Mouse (Mus musculus): Measurements from ENCODE around the gene Prss35. TPM values are rescaled to one million over a fixed set of nuclear protein-coding genes. Genes with fewer than 3 reads are reported as not detected.

The Prss35 gene
- polyA plus RNA-seq, 1 experiment from 2014 or later: 5.0 TPM

DNA sequence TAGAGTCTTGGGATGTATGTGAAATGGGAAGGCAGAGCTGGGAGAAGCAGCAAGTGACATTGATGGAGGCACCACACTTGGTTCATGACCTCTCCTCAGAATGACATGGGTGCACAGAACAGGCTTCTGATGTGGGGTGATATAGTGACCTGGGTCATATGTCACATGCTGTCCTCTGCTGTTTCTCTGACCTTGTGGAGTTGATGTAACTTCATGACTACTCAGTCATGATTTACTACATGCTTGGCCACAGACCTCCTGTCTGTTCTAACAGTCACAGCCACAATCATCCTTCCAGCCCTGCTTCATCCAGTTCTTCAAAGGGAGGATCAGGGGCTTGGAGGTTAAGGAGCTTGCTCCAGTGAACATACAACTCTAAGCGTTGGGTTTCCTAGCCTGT lies 5.4 kb upstream of the Prss35 start:
- Histone ChIP-seq H3K27me3 (replicated peaks) (no peaks in the 10 kb centered on the region), H3K27ac (no peak overlapping the region), H3K9me3 (no peaks in the 10 kb centered on the region), H3K36me3 (no peaks in the 10 kb centered on the region), H3K4me3 (no peak overlapping the region), H3K4me1 (no peaks in the 10 kb centered on the region; the same call in none of the 2 replicates), H3K4me2 (replicated peaks) (no peak overlapping the region), H3K9ac (no peak overlapping the region)
- WGBS: 91% methylated on average over 1 of the region's 1 CpGs
- no peak for ATAC-seq (ENCODE audit: low FRiP score, low read depth)

DNA sequence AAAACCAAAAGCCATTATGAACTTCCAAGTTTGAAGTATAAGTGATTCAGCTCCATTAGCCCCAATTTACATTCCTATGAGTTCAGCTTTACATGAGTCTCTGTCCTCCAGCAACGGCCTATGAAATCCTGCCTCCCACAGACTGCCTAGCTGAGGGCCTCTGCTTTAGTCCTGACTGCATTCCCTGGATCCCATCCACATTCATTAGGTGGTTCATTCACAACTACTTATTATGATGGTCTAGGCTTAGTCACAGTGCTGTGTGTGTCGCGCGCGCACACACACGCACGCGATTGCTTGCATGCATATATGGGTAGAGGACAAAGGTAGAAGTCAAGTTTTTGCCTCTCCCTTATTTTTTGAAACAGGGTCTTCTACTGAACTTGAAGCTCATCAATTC lies 4.6 kb upstream of the Prss35 start:
- Histone ChIP-seq H3K9ac (no peak overlapping the region), H3K9me3 (no peaks in the 10 kb centered on the region), H3K4me1 (peaks cover 4% of the 10 kb centered on the region), H3K27ac (no peak overlapping the region), H3K36me3 (no peaks in the 10 kb centered on the region), H3K4me2 (replicated peaks) (no peak overlapping the region), H3K4me3 (no peak overlapping the region), H3K27me3 (replicated peaks) (no peaks in the 10 kb centered on the region)
- no peak for ATAC-seq (ENCODE audit: low FRiP score, low read depth)
- 95% methylated on average over 8 of the region's 8 CpGs for WGBS

DNA sequence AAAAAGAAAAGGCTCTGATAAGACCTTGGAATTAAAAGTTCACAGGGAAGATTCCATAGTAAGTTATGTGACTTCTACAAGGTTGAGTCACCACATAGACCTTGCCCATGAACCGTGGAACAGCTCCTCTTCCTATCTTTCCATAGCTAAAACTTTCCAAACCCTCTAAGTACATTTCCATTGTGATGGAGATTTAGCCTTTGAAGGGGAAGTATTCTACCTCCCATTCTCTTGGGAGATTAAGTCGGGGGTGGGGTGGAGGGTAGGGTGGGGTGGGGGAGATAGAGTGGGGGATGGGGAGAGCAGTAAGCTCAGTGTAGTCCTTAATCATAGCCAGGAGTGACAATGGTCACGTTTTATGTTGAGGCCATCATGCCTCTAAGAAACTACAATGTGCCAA lies 3.5 kb upstream of the Prss35 start:
- peaks cover 5% of the 10 kb centered on the region for H3K4me1 ChIP-seq
- no peaks in the 10 kb centered on the region for H3K36me3 ChIP-seq
- no peaks in the 10 kb centered on the region for H3K9me3 ChIP-seq
- H3K9ac ChIP-seq: no peak overlapping the region
- H3K4me2 ChIP-seq (replicated peaks): no peak overlapping the region
- no peak overlapping the region for H3K27ac ChIP-seq
- H3K27me3 ChIP-seq (replicated peaks): no peaks in the 10 kb centered on the region
- no peak overlapping the region for H3K4me3 ChIP-seq
- WGBS: 36% methylated on average over 3 of the region's 3 CpGs
- no peak for ATAC-seq (ENCODE audit: low FRiP score, low read depth)

DNA sequence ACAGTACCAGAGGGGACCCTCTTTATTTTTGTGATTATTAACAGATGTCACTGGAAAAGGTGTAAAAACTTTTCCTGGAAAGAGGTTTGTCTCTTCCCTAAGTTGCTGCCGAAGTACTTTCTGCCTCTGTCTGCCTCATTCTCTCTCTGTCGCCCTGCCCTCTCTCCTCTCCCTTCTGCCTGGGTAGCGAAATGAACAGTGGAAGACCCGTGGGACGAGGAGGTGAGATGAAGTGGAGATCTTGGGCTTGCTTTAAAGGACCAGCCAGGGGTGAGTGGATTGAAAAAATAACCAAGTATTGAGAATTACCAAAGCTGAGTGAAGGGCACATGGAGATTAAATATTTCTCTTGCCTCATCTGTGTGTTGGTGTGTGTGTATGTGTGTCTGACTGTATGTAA lies 592 bp downstream of the Prss35 start:
- no peaks in the 10 kb centered on the region for H3K36me3 ChIP-seq
- H3K9me3 ChIP-seq: no peaks in the 10 kb centered on the region
- ATAC-seq (ENCODE audit: low FRiP score, low read depth): no peak
- H3K9ac ChIP-seq: no peak overlapping the region
- peak overlapping the region; percentile 23; the same call in 1 of the 2 replicates for H3K4me3 ChIP-seq
- H3K27me3 ChIP-seq (replicated peaks): no peaks in the 10 kb centered on the region
- WGBS: 43% methylated on average over 5 of the region's 5 CpGs
- no peak overlapping the region for H3K27ac ChIP-seq
- peak overlapping the region; percentile 65; the same call in 1 of the 2 replicates for H3K4me2 ChIP-seq (replicated peaks)
- H3K4me1 ChIP-seq: peaks cover 5% of the 10 kb centered on the region

DNA sequence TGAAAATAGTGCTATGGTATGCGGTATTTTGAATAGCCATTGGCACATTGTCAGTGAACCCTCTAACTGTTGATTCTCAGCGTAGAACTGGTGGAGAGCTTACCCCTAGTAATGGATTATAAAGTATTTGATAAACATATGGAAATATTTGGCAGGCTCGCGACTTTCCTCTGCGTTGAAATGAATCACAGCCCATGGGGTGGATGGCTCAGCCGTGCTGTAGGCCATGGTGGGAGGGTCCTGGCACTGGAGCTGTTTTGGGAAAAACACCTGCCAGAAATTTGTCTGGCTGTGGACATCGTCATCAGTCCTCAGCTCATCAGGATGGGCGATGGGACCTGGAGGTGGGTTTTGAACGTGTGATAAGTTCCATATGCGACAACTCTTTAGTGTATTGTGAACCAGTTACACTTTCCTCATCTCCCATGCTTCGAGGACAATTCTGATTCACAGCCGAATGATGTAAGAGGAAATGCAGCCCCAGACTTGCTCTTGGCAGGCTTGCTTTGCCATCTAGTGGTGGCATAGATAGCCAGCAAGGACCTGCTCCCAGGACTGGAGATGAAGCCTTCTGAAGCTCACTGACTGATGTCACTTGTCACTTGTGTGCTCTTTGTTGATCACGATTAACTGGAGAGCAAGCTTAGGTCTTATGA lies 2.6 kb downstream of the Prss35 start:
- Histone ChIP-seq H3K4me1 (peaks cover 5% of the 10 kb centered on the region), H3K27me3 (replicated peaks) (no peaks in the 10 kb centered on the region), H3K27ac (no peak overlapping the region), H3K4me3 (no peak overlapping the region), H3K9me3 (no peaks in the 10 kb centered on the region), H3K9ac (no peak overlapping the region), H3K36me3 (no peaks in the 10 kb centered on the region), H3K4me2 (replicated peaks) (no peak overlapping the region)
- ATAC-seq (ENCODE audit: low FRiP score, low read depth): peak; percentile 45; the same call in 1 of the 2 replicates
- WGBS: 41% methylated on average over 13 of the region's 13 CpGs

DNA sequence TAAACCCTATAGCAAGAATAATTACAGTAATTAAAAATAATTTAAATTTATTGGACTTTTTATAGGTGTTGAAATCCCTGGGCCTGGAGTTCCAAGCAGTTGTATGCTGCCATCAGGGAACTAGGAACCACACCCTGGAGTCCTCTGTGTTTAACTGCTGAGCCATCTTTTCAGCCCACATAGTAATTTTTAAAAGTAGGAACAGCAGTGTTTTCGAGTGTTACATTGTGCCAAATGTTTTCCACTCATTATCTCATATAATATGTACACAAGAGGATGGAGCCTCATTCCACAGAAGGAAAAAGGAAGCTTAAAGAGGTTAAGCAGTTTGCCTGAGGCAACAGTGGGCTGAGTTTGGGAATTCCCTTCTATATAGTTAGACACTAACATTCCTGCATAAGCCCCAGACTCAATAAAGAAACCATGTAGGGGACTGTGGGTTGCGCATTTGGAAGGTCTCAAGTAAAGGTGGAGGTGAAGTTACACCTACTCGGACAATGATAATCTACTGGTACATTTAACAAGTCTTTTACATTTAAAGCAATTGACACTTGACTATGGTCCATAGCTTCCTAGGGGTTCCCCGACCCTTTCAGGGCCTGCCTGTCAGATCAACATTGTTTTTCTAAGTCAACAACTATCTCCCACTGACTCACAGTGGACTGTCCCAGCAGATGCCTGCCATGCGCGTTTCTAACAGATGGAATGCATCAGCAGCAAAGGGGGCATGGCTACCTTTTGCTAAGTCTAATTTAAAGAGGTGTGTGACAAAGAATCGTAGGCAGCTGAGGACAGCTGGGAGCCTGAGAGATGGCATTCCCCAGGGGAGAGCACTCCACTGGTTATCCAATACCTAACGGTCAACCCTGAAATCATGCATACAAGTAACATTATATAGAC lies 19.3 kb downstream of the Prss35 start:
- Histone ChIP-seq H3K27ac (no peak overlapping the region), H3K4me1 (no peaks in the 10 kb centered on the region), H3K36me3 (no peaks in the 10 kb centered on the region), H3K4me2 (replicated peaks) (no peak overlapping the region), H3K9ac (no peak overlapping the region), H3K27me3 (replicated peaks) (no peaks in the 10 kb centered on the region), H3K4me3 (no peak overlapping the region), H3K9me3 (no peaks in the 10 kb centered on the region)
- no peak for ATAC-seq (ENCODE audit: low FRiP score, low read depth)
- WGBS: 57% methylated on average over 8 of the region's 8 CpGs

DNA sequence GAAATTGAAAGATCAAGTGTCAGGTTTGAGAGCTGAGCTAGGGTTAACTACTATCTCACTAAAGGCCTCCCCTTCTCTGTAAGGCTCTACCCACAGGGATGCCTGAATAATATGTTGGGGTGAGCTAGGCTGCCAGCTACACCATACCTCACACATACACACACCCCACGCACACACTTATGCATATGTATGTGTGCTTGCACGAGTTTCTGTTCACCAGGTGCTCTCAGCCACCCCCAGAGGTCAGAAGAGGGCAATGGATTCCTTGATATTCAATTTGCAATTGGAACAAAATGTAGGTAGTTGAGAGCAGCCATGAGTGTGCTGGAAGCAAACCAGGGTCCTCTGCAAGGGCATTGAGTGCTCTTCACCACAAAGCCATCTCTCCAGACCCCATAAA lies 20.6 kb downstream of the Prss35 start:
- no peaks in the 10 kb centered on the region for H3K9me3 ChIP-seq
- no peak overlapping the region for H3K4me2 ChIP-seq (replicated peaks)
- no peaks in the 10 kb centered on the region for H3K36me3 ChIP-seq
- 70% methylated on average over 2 of the region's 2 CpGs for WGBS
- no peak for ATAC-seq (ENCODE audit: low FRiP score, low read depth)
- H3K27ac ChIP-seq: no peak overlapping the region
- H3K4me1 ChIP-seq: no peaks in the 10 kb centered on the region
- no peak overlapping the region for H3K9ac ChIP-seq
- H3K27me3 ChIP-seq (replicated peaks): no peaks in the 10 kb centered on the region
- no peak overlapping the region for H3K4me3 ChIP-seq

DNA sequence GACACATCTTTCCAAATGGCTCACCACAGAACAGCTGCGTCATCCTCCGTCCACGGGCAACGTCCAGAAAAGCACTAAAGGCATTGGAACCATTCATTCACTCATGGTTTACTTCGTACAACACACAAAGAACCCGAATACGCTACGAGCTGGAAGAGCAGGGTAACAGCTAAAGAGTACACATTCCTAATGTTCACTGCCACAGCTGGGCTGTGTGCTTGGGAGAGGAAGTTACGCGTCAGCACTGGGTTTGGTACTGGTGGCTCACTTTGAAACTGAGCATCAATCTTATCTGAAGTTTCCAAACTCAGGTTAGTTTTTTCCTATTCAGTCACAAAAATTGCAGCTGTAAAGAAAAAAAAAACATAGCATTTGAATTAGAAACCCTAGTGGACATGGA lies 23.5 kb downstream of the Prss35 start:
- Histone ChIP-seq H3K9me3 (no peaks in the 10 kb centered on the region), H3K4me1 (no peaks in the 10 kb centered on the region), H3K4me2 (replicated peaks) (no peak overlapping the region), H3K9ac (no peak overlapping the region), H3K27ac (no peak overlapping the region), H3K4me3 (no peak overlapping the region), H3K36me3 (no peaks in the 10 kb centered on the region), H3K27me3 (replicated peaks) (no peaks in the 10 kb centered on the region)
- WGBS: 75% methylated on average over 10 of the region's 10 CpGs
- ATAC-seq (ENCODE audit: low FRiP score, low read depth): no peak

DNA sequence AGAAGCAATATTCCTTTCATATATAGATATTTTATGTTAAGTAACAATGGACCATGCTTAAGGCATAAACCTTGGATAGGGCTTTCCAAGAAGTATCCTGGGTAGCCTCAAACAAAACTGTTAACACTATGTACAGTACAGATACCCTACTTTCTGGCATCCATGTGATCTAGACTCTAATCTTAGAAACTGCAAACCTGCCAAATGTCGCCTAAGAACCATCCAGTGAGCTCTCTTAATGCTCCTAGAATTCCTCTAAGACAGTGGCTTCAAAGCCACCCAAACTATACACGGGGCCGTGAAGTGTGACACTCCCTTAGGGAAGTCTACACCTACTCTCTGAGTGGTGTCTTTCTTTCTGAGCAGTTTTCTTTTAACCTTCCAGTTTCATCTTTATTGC lies 29.4 kb downstream of the Prss35 start:
- Histone ChIP-seq H3K4me2 (replicated peaks) (no peak overlapping the region), H3K9ac (no peak overlapping the region), H3K27ac (no peak overlapping the region), H3K27me3 (replicated peaks) (no peaks in the 10 kb centered on the region), H3K9me3 (no peaks in the 10 kb centered on the region), H3K36me3 (peaks cover 13% of the 10 kb centered on the region), H3K4me3 (no peak overlapping the region), H3K4me1 (no peaks in the 10 kb centered on the region)
- no peak for ATAC-seq (ENCODE audit: low FRiP score, low read depth)
- WGBS: 88% methylated on average over 3 of the region's 3 CpGs

DNA sequence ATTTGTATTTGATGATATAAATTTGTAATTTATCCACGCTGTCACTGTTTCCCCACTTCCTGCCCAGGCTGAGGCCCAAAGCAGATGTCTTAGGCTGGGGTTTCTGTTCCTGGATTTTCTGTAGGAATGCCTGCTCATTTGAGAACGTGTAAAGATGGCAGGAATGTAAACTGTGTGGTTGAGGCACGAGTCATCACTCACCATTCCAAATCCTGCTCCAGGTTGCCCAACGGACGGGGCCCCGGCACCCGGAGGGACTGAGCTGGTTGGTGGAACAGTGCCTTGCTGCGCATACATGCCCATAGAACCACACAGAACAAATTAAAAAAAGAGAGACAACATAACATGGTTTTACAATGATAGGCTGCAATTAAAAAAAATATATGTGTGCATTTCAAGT lies 30.5 kb downstream of the Prss35 start:
- H3K36me3 ChIP-seq: peaks cover 13% of the 10 kb centered on the region
- no peaks in the 10 kb centered on the region for H3K9me3 ChIP-seq
- no peak for ATAC-seq (ENCODE audit: low FRiP score, low read depth)
- H3K9ac ChIP-seq: no peak overlapping the region
- WGBS: 88% methylated on average over 8 of the region's 8 CpGs
- H3K27ac ChIP-seq: no peak overlapping the region
- no peaks in the 10 kb centered on the region for H3K27me3 ChIP-seq (replicated peaks)
- no peak overlapping the region for H3K4me2 ChIP-seq (replicated peaks)
- H3K4me3 ChIP-seq: no peak overlapping the region
- no peaks in the 10 kb centered on the region for H3K4me1 ChIP-seq

DNA sequence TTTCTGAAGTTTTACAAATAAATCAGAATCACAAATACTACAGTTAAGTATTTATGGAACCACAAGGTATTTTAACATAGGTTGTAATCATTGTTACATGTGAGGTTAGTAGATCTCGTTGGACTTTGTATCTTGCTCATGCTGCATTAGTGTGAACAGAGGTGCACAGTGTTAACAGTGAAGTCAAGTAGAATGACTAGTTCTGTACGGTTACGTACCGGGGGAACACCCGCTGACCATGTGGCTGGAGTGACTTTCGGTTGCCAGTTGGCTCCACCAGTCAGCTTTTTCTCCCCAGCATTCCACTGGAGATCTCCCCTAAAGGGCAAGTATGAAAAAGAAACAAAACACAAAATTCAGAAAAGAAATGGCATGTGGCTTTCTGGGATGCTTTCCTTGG lies 31.9 kb downstream of the Prss35 start:
- Histone ChIP-seq H3K9me3 (no peaks in the 10 kb centered on the region), H3K4me3 (no peak overlapping the region), H3K4me1 (no peaks in the 10 kb centered on the region), H3K36me3 (peaks cover 13% of the 10 kb centered on the region), H3K27me3 (replicated peaks) (no peaks in the 10 kb centered on the region), H3K4me2 (replicated peaks) (no peak overlapping the region), H3K9ac (no peak overlapping the region), H3K27ac (no peak overlapping the region)
- no peak for ATAC-seq (ENCODE audit: low FRiP score, low read depth)
- 93% methylated on average over 6 of the region's 6 CpGs for WGBS

DNA sequence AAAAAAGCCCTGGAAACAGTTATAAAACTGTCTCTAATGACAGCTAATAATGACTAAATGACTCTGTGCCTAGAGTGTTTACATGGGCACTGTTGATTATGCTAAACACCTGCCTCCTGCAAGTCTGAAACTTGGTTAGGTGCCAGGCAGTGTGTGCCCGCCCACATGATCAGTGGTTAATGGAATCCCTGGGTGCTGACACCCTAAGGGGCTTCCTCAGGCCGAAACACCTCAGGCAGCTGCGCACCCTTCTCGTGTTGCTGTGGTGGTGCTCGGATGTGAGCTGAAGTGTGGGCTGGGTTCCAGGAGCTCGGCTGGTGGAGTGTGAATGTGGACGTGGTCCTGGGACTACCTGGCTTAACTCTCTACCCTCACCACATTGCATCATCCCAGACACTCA lies 33.9 kb downstream of the Prss35 start:
- peaks cover 13% of the 10 kb centered on the region for H3K36me3 ChIP-seq

More for the DNA sequence above, 33.9 kb downstream of the Prss35 start:
- H3K9ac ChIP-seq: no peak overlapping the region
- H3K27ac ChIP-seq: no peak overlapping the region
- no peaks in the 10 kb centered on the region for H3K9me3 ChIP-seq
- H3K4me3 ChIP-seq: no peak overlapping the region
- no peaks in the 10 kb centered on the region for H3K27me3 ChIP-seq (replicated peaks)
- ATAC-seq (ENCODE audit: low FRiP score, low read depth): no peak
- no peak overlapping the region for H3K4me2 ChIP-seq (replicated peaks)
- WGBS: 64% methylated on average over 7 of the region's 7 CpGs
- H3K4me1 ChIP-seq: no peaks in the 10 kb centered on the region
